Mouse (Mus musculus) brain, embryonic 14.5 days (tissue): ENCODE data around the gene Rps12-ps3.

Experiments used
- CTCF ChIP-seq: fragments of 200-500 bp; IDR thresholded peaks from 2 replicates; pipeline ENCODE4 v1.5.1; 2012; ENCODE audit warnings: inconsistent platforms, mild to moderate bottlenecking, moderate library complexity, borderline replicate concordance; ENCODE audit not compliant: insufficient read depth, insufficient read length; ENCODE audit errors: extremely low read depth
- POLR2A ChIP-seq: fragments of 200-500 bp; IDR thresholded peaks from 2 replicates; pipeline ENCODE4 v1.6.1; 2012; ENCODE audit warnings: mild to moderate bottlenecking, inconsistent platforms, borderline replicate concordance; ENCODE audit not compliant: poor library complexity, insufficient read depth, insufficient read length, severe bottlenecking; ENCODE audit errors: extremely low read depth

- TF ChIP-seq POLR2A (no peak), CTCF (no peak)
Measured at GRCm38 (mm10) chr19:59321990-59322389, at the start of gene Rps12-ps3.
